Mouse (Mus musculus) liver, postnatal 0 days (tissue): Measurements from ENCODE around the gene Rad51b. TPM values are rescaled to one million over a fixed set of nuclear protein-coding genes. Genes with fewer than 3 reads are reported as not detected.

Experiments
- ATAC-seq: fragments of 200-750 bp; cut with Nextera tagmentation; 2 replicates; pipeline ENCODE4 v1.8.0; 2017; ENCODE audit warnings: mild to moderate bottlenecking, moderate library complexity
- DNase-seq: peaks from one replicate; pipeline ENCODE4 v3.0.0-alpha.2; 2016
- H3K27ac ChIP-seq: fragments of 300-500 bp; sonication (generic); 2 replicates; pipeline ENCODE4 v1.5.1; 2014; ENCODE audit warnings: antibody characterized with exemption, moderate library complexity, mild to moderate bottlenecking, low read depth
- H3K27me3 ChIP-seq: fragments of 300-500 bp; sonication (generic); 2 replicates; pipeline ENCODE4 v1.6.1; 2014; ENCODE audit warnings: low read length, control low read depth, mixed read lengths; ENCODE audit not compliant: insufficient read depth
- H3K36me3 ChIP-seq: fragments of 300-500 bp; sonication (generic); replicated peaks from 2 replicates; pipeline ENCODE4 v1.6.1; 2014; ENCODE audit warnings: mild to moderate bottlenecking, control low read depth, low read length, moderate library complexity, mixed read lengths; ENCODE audit not compliant: insufficient read depth
- H3K4me1 ChIP-seq: fragments of 300-500 bp; sonication (generic); 2 replicates; pipeline ENCODE4 v1.6.1; 2014; ENCODE audit warnings: antibody characterized with exemption, mild to moderate bottlenecking, control low read depth; ENCODE audit not compliant: insufficient read depth
- H3K4me2 ChIP-seq: fragments of 300-500 bp; sonication (generic); 2 replicates; pipeline ENCODE4 v1.6.1; 2014; ENCODE audit warnings: low read depth, mild to moderate bottlenecking, low read length, moderate library complexity, mixed read lengths
- H3K4me3 ChIP-seq: fragments of 300-500 bp; sonication (generic); 2 replicates; pipeline ENCODE4 v1.5.1; 2014; ENCODE audit warnings: low read depth, low read length
- H3K9ac ChIP-seq: fragments of 300-500 bp; sonication (generic); replicated peaks from 2 replicates; pipeline ENCODE4 v1.6.1; 2014; ENCODE audit warnings: mild to moderate bottlenecking, moderate library complexity
- H3K9me3 ChIP-seq: fragments of 300-500 bp; sonication (generic); 2 replicates; pipeline ENCODE4 v1.6.1; 2016; ENCODE audit warnings: mild to moderate bottlenecking, control low read depth, low read length, mixed read lengths
- CTCF ChIP-seq: sonication (generic); IDR thresholded peaks from 2 replicates; pipeline ENCODE4 v1.5.1; 2016; ENCODE audit warnings: antibody characterized with exemption, low read depth
- EP300 ChIP-seq: IDR thresholded peaks from 2 replicates; pipeline ENCODE4 v1.6.1; 2016; ENCODE audit warnings: antibody characterized with exemption, low read depth, mild to moderate bottlenecking
- WGBS: fragments of 180-500 bp; shearing (Covaris S2); extraction: QIAGEN DNeasy Blood & Tissue Kit; methylation state at CpG from one replicate; pipeline ENCODE4 v1.1.7; 2014; ENCODE audit not compliant: insufficient replicate concordance; 5-methylcytosine and 5-hydroxymethylcytosine counted together
- polyA plus RNA-seq: library from polyadenylated mRNA; unstranded; fragments of >200 nt; fragmentation: Nextera tagmentation; extraction: Ambion mirVana; gene quantifications from 2 replicates; pipeline ENCODE4 v1.2.1, GENCODE M21; 2015

Gene Rad51b
- polyA plus RNA-seq, 1 experiment from 2014 or later, result 2.5 TPM

DNA sequence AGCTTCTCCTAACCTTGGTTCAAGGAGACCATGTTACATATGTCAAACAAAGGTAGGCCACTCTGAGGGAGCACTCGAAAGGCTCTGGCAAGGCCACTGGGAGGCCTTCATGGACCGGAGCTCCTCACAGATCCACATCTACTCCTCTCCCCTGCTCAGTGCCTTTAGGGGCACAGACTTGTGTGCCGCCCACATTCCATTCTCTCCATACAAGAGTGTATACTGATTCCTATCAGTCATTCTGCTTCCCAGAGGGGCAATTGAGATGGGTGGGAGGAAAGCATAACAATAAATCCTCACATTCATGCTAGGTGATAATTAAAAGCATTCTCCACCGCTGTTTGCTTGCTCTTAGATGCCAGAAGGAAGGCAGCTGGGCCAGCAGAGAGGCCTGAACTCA is 458.5 kb downstream of the Rad51b start:
- Histone ChIP-seq H3K9me3 (no peaks in the 10 kb centered on the region), H3K9ac (no peak overlapping the region), H3K27ac (no peak overlapping the region), H3K4me1 (peaks cover 20% of the 10 kb centered on the region), H3K4me3 (no peak overlapping the region), H3K27me3 (no peaks in the 10 kb centered on the region), H3K36me3 (no peaks in the 10 kb centered on the region), H3K4me2 (no peak overlapping the region)
- no peak for ATAC-seq
- TF ChIP-seq CTCF (no peak), EP300 (no peak)
- DNase-seq, result no peak
- 78% methylated on average over 4 of the region's 4 CpGs for WGBS

DNA sequence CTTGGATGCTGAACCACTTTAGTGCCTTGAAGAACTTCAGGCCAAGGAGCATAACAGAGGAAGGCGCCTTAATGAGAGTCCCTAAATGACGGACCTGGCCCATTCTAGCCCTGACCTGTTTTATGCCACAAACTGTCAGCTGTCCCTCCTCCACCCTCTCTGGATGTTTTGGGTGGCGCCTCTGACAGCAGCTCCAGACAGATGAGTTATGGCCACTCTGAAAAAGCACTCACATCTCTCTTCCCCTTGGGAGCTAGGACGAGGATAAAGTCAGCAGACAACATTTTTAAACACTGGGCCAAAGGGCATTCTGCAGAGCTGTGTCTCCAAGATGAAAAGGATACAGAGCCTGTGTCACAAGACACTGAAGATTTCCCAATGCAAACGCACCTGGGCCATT is 459.3 kb downstream of the Rad51b start:
- ATAC-seq (no peak), DNase-seq (no peak)
- no peak overlapping the region for H3K27ac ChIP-seq
- peaks cover 18% of the 10 kb centered on the region for H3K4me1 ChIP-seq
- WGBS, result 70% methylated on average over 5 of the region's 5 CpGs
- no peak overlapping the region for H3K4me3 ChIP-seq
- TF ChIP-seq EP300, result no peak
- no peak for TF ChIP-seq CTCF
- H3K9me3 ChIP-seq, result no peaks in the 10 kb centered on the region
- no peak overlapping the region for H3K4me2 ChIP-seq
- H3K9ac ChIP-seq, result no peak overlapping the region
- H3K27me3 ChIP-seq, result no peaks in the 10 kb centered on the region
- no peaks in the 10 kb centered on the region for H3K36me3 ChIP-seq

DNA sequence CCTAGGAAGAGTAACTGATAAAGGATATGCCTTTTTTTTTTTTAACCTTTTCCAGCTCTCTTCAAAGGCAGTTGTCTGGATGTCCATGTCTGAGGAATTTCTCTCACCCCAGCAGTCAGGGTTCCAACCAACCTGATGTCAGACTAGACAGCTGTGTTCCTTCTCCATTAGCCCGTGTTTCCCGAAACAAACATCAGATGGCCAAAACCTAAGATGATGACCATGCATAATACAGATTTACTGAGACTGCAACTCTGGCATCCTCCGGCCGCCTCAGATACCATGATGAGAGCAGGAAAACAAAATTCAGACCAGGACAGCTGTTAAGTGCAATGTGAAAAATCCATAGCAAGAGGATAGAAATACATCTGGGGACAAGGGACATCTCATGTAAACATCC is 460.7 kb downstream of the Rad51b start:
- TF ChIP-seq CTCF (no peak), EP300 (no peak)
- 74% methylated on average over 4 of the region's 4 CpGs for whole genome bisulfite sequencing

DNA sequence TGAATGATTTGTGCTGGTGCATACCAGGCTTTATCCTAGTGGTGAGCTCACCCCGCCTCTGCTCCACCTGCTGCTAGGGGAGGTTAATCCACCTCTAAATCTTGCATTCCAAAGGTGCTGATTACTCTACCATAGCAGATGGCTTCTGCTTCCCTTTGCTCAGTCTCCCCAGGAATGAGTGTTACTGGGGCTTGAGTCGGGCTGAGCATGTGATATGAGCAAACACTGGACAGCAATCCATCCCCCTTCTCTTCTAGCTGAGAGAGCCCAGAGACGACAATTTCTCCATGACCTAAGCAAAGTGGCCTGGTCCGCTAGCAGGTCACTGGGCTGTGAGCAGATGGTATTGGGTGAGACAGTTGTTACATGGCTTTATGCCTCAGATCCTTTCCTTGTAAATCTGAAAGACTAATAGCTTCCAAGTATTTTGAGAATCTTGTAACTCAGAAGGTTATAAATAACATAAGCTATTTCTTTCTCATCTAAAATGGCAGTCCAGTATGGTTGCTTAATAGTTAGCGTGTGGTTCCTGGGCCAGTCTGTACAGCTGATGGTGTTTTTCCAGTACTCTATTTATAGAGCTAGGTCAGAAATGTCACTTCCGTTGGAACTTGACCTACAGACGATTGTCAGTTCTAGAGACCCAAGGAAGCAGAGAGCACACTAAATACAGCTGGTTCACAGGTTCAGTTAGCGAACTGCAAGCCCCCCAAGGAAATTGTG is 462.3 kb downstream of the Rad51b start:
- Histone ChIP-seq H3K9me3 (no peaks in the 10 kb centered on the region), H3K4me2 (no peak overlapping the region), H3K36me3 (no peaks in the 10 kb centered on the region), H3K9ac (no peak overlapping the region), H3K27me3 (no peaks in the 10 kb centered on the region), H3K4me3 (no peak overlapping the region), H3K4me1 (peaks cover 15% of the 10 kb centered on the region; the same call in 1 of the 2 replicates), H3K27ac (0 out of 2 replicates have a peak overlapping the region, but pooled peaks have one; percentile 14)
- no peak for DNase-seq
- TF ChIP-seq EP300 (peak; percentile 47; the same call in 1 of the 2 replicates), CTCF (peak; percentile 36; the same call in 1 of the 2 replicates)
- 54% methylated on average over 8 of the region's 8 CpGs for WGBS
- peak; percentile 40; the same call in 1 of the 2 replicates for ATAC-seq

More for the DNA sequence above, 460.7 kb downstream of the Rad51b start:
- ATAC-seq (no peak), DNase-seq (no peak)
- Histone ChIP-seq H3K4me3 (no peak overlapping the region), H3K4me1 (peaks cover 14% of the 10 kb centered on the region; the same call in 1 of the 2 replicates), H3K27ac (0 out of 2 replicates have a peak overlapping the region, but pooled peaks have one; percentile 25), H3K27me3 (no peaks in the 10 kb centered on the region), H3K9me3 (no peaks in the 10 kb centered on the region), H3K4me2 (no peak overlapping the region), H3K9ac (no peak overlapping the region), H3K36me3 (no peaks in the 10 kb centered on the region)

DNA sequence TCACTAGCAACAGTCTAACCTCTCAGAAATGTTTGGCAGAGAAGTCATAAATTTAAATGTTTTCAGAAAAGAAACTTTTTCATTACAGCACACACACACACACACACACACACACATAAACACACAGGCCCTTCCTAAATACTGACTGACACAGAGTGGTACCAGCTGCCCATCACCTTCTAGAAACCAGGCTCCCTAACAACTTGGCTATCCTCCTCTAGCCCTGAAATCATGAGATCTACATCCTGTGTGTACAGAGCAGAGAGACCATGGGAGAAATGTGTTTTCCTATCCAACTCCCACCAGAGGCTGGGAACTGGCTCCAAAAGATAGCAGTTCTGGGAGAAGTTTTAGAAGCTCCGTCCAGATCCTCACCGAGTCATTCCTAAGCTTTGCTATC is 464.1 kb downstream of the Rad51b start:
- Histone ChIP-seq H3K9ac (no peak overlapping the region), H3K27ac (no peak overlapping the region), H3K9me3 (no peaks in the 10 kb centered on the region), H3K4me1 (peaks cover 15% of the 10 kb centered on the region; the same call in 1 of the 2 replicates), H3K27me3 (no peaks in the 10 kb centered on the region), H3K4me2 (no peak overlapping the region), H3K36me3 (no peaks in the 10 kb centered on the region), H3K4me3 (no peak overlapping the region)
- 69% methylated on average over 2 of the region's 2 CpGs for WGBS
- TF ChIP-seq EP300, result no peak
- ATAC-seq (no peak), DNase-seq (no peak)

DNA sequence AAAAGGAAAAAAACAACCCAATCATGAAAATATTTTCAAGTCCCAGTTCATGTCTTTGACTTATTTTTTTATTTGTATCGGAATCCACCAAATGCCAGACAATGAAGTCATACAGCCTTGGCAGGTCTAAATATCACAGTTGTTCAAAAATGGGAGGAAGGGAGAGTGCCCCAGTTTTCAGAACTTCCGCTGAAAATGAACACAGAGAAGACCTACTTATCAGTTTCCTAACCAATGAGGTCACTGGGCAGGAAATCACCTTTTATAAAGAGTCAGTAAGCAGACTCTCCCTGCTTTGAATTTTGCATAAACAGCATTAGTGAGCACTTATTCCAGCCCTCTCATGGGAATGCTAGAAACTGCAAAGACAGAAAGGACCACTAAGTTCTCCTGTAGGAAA is 465.0 kb downstream of the Rad51b start:
- Histone ChIP-seq H3K9ac (no peak overlapping the region), H3K4me3 (no peak overlapping the region), H3K36me3 (no peaks in the 10 kb centered on the region), H3K27me3 (no peaks in the 10 kb centered on the region), H3K4me2 (no peak overlapping the region), H3K4me1 (peaks cover 19% of the 10 kb centered on the region), H3K9me3 (no peaks in the 10 kb centered on the region), H3K27ac (peak overlapping the region; percentile 62; the same call in 1 of the 2 replicates)
- 57% methylated on average over 2 of the region's 2 CpGs for WGBS
- ATAC-seq (no peak), DNase-seq (no peak)
- TF ChIP-seq CTCF (no peak), EP300 (0 out of 2 replicates have a peak, but pooled peaks have one; percentile 32)
